Mouse (Mus musculus): ENCODE results near the gene Fcgbp.

DNA sequence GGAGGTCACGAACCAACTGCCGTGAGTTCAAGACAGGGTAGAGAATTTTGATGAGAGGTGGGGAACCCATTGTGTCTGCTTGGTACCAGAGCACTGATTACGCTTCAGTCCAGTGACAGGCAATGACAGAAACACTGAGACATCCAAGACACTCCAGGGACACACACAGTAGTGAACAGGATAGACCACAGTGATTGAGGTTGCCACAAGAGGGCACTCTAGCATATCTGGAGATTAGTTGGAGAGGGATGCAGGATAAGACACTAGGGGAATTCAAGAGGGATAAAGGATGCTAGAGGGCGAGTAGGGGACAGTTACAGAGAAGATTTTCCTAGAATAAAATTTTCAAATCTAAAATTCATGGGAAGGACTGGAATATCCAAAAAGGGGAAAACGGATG is 66.6 kb downstream of the Fcgbp start:
- TF ChIP-seq POLR2A (IDR thresholded peaks at IDR 0.05; ENCODE audit: borderline replicate concordance, control insufficient read depth, low read depth, low read length) = no peak
- no peak for TF ChIP-seq CTCF (IDR thresholded peaks at IDR 0.05; ENCODE audit: control insufficient read depth, insufficient read depth, low read length)
